Mouse (Mus musculus): ENCODE data around the gene Trpc2.
"Not testable (repeated sequence)": the region's sequence is repeated elsewhere in the genome, so short reads cannot be mapped to it uniquely, and the experiment has no call there.

The Trpc2 gene

GRCm38 (mm10) chr7:102082816-102083215, at the start of gene Trpc2:
Gene Trpc2 (plus strand): TSS chr7:102083116.
- no peak for DNase-seq (ENCODE audit: low spot score)

GRCm38 (mm10) chr7:102034904-102035303, 48.0 kb upstream of the Trpc2 start:
- DNase-seq (ENCODE audit: low spot score): no peak

- no peak for DNase-seq (ENCODE audit: low spot score)
Measured at GRCm38 (mm10) chr7:102035534-102035933, 47.4 kb upstream of the Trpc2 start.

- DNase-seq (ENCODE audit: low spot score): no peak
Measured at GRCm38 (mm10) chr7:102037318-102037717, 45.6 kb upstream of the Trpc2 start.

GRCm38 (mm10) chr7:102042314-102042713, 40.6 kb upstream of the Trpc2 start:
- no peak for DNase-seq (ENCODE audit: low spot score)

- not testable (repeated sequence) for DNase-seq (ENCODE audit: low spot score)
Measured at GRCm38 (mm10) chr7:102048524-102048923, 34.4 kb upstream of the Trpc2 start.

GRCm38 (mm10) chr7:102061353-102061752, 21.6 kb upstream of the Trpc2 start:
- no peak for DNase-seq (ENCODE audit: low spot score)

- DNase-seq (ENCODE audit: low spot score): no peak
Measured at GRCm38 (mm10) chr7:102062203-102062602, 20.7 kb upstream of the Trpc2 start.

GRCm38 (mm10) chr7:102063891-102064290, 19.0 kb upstream of the Trpc2 start:
- no peak for DNase-seq (ENCODE audit: low spot score)

GRCm38 (mm10) chr7:102064655-102065045, 18.3 kb upstream of the Trpc2 start:
- no peak for DNase-seq (ENCODE audit: low spot score)

- DNase-seq (ENCODE audit: low spot score): peak; percentile 91
Measured at GRCm38 (mm10) chr7:102065046-102065891, 17.6 kb upstream of the Trpc2 start, which contains the start of the genes Rnf121, Xndc1 and Xntrpc. Gene Rnf121 (minus strand): TSS chr7:102065469. Gene Xndc1 (plus strand): TSS chr7:102065511. Gene Xntrpc (plus strand): TSS chr7:102065713.

GRCm38 (mm10) chr7:102066363-102066762, 16.6 kb upstream of the Trpc2 start:
- no peak for DNase-seq (ENCODE audit: low spot score)

GRCm38 (mm10) chr7:102076714-102077296, 6.1 kb upstream of the Trpc2 start:
- peak; percentile 15 for DNase-seq (ENCODE audit: low spot score)

- DNase-seq (ENCODE audit: low spot score): no peak
Measured at GRCm38 (mm10) chr7:102078517-102078916, 4.4 kb upstream of the Trpc2 start.

- no peak for DNase-seq (ENCODE audit: low spot score)
Measured at GRCm38 (mm10) chr7:102080311-102080710, 2.6 kb upstream of the Trpc2 start.

GRCm38 (mm10) chr7:102081784-102082183, 1.1 kb upstream of the Trpc2 start:
- DNase-seq (ENCODE audit: low spot score): no peak

- no peak for DNase-seq (ENCODE audit: low spot score)
Measured at GRCm38 (mm10) chr7:102084041-102084696, 1.3 kb downstream of the Trpc2 start.

GRCm38 (mm10) chr7:102087336-102087735, 4.4 kb downstream of the Trpc2 start:
- DNase-seq (ENCODE audit: low spot score): no peak

- no peak for DNase-seq (ENCODE audit: low spot score)
Measured at GRCm38 (mm10) chr7:102099760-102100661, 17.1 kb downstream of the Trpc2 start.

GRCm38 (mm10) chr7:102100868-102101267, 18.0 kb downstream of the Trpc2 start:
- DNase-seq (ENCODE audit: low spot score): no peak

- no peak for DNase-seq (ENCODE audit: low spot score)
Measured at GRCm38 (mm10) chr7:102101487-102101886, 18.6 kb downstream of the Trpc2 start, which contains the start of gene Art1. Gene Art1 (plus strand): TSS chr7:102101743.

GRCm38 (mm10) chr7:102102241-102102640, 19.3 kb downstream of the Trpc2 start:
- no peak for DNase-seq (ENCODE audit: low spot score)

All from spleen, adult 12 weeks (tissue).